Mouse (Mus musculus) midbrain, embryonic 15.5 days (tissue): Measurements from ENCODE around the gene Rps13. TPM values are rescaled to one million over a fixed set of nuclear protein-coding genes. Genes with fewer than 3 reads are reported as not detected.
"Not testable (repeated sequence)": the region's sequence is repeated elsewhere in the genome, so short reads cannot be mapped to it uniquely, and the experiment has no call there.

Source experiments
- ATAC-seq: fragments of 200-750 bp; cut with Nextera tagmentation; replicated peaks from 2 replicates; pipeline ENCODE4 v1.8.0; 2017; ENCODE audit warnings: moderate TSS enrichment
- H3K27ac ChIP-seq: fragments of 300-500 bp; sonication (generic); 2 replicates; pipeline ENCODE4 v1.5.1; 2015; ENCODE audit warnings: mild to moderate bottlenecking, inconsistent platforms
- H3K27me3 ChIP-seq: fragments of 300-500 bp; sonication (generic); replicated peaks from 2 replicates; pipeline ENCODE4 v1.6.1; 2015; ENCODE audit warnings: inconsistent platforms
- H3K36me3 ChIP-seq: fragments of 300-500 bp; sonication (generic); replicated peaks from 2 replicates; pipeline ENCODE4 v1.6.1; 2015; ENCODE audit warnings: inconsistent platforms
- H3K4me1 ChIP-seq: fragments of 300-500 bp; sonication (generic); 2 replicates; pipeline ENCODE4 v1.6.1; 2015; ENCODE audit warnings: inconsistent platforms
- H3K4me2 ChIP-seq: fragments of 300-500 bp; sonication (generic); 2 replicates; pipeline ENCODE4 v1.6.1; 2015; ENCODE audit warnings: inconsistent platforms, mild to moderate bottlenecking, moderate library complexity
- H3K4me3 ChIP-seq: fragments of 300-500 bp; sonication (generic); 2 replicates; pipeline ENCODE4 v1.5.1; 2015; ENCODE audit warnings: mild to moderate bottlenecking, inconsistent platforms
- H3K9ac ChIP-seq: fragments of 300-500 bp; sonication (generic); 2 replicates; pipeline ENCODE4 v1.6.1; 2015; ENCODE audit warnings: mild to moderate bottlenecking, inconsistent platforms
- H3K9me3 ChIP-seq: fragments of 300-500 bp; sonication (generic); 2 replicates; pipeline ENCODE4 v1.6.1; 2016; ENCODE audit warnings: inconsistent platforms
- WGBS: fragments of 180-500 bp; shearing (Covaris S2); methylation state at CpG from one replicate; pipeline ENCODE4 v1.1.7; 2015; ENCODE audit warnings: mixed read lengths; 5-methylcytosine and 5-hydroxymethylcytosine counted together
- polyA plus RNA-seq: library from polyadenylated mRNA; unstranded; fragments of >200 nt; fragmentation: Nextera tagmentation; extraction: Ambion mirVana; gene quantifications from 2 replicates; pipeline ENCODE4 v1.2.1, GENCODE M21; 2015

Rps13 gene
- 472 and 477 TPM in 2 replicates for polyA plus RNA-seq

GRCm38 (mm10) chr7:116333713-116334668 lies at the start of gene Rps13:
Gene Rps13, minus strand, starts transcription at chr7:116334195.
- Histone ChIP-seq H3K27ac (peak within 1 kb of the TSS; percentile 92), H3K27me3 (no peaks in the 10 kb centered on the region), H3K36me3 (peaks cover 27% of the 10 kb centered on the region), H3K9me3 (no peaks in the 10 kb centered on the region), H3K4me2 (peak within 1 kb of the TSS; percentile 67), H3K9ac (peak within 1 kb of the TSS; percentile 97), H3K4me3 (peak within 1 kb of the TSS; percentile 96), H3K4me1 (peaks cover 28% of the 10 kb centered on the region)
- under 1% methylated on average over 78 of the region's 78 CpGs for WGBS
- ATAC-seq: peak; percentile 100

GRCm38 (mm10) chr7:116379181-116379580 lies 45.2 kb upstream of the Rps13 start:
- H3K9me3 ChIP-seq, H3K36me3 ChIP-seq, H3K4me3 ChIP-seq, H3K4me2 ChIP-seq, H3K27me3 ChIP-seq, H3K4me1 ChIP-seq, H3K27ac ChIP-seq, ATAC-seq, H3K9ac ChIP-seq: not testable (repeated sequence)
- WGBS: 94% methylated on average over 6 of the region's 6 CpGs

GRCm38 (mm10) chr7:116374284-116374683 lies 40.3 kb upstream of the Rps13 start:
- 93% methylated on average over 1 of the region's 1 CpGs for WGBS
- H3K4me1 ChIP-seq: no peaks in the 10 kb centered on the region

GRCm38 (mm10) chr7:116336226-116336625 lies 2.2 kb upstream of the Rps13 start:
- H3K27ac ChIP-seq: no peak overlapping the region
- 86% methylated on average over 1 of the region's 1 CpGs for WGBS
- no peaks in the 10 kb centered on the region for H3K9me3 ChIP-seq
- peaks cover 28% of the 10 kb centered on the region for H3K4me1 ChIP-seq
- H3K36me3 ChIP-seq: peaks cover 15% of the 10 kb centered on the region; the same call in 1 of the 2 replicates
- no peak for ATAC-seq
- H3K9ac ChIP-seq: no peak overlapping the region
- no peaks in the 10 kb centered on the region for H3K27me3 ChIP-seq
- no peak overlapping the region for H3K4me3 ChIP-seq
- no peak overlapping the region for H3K4me2 ChIP-seq

More at GRCm38 (mm10) chr7:116374284-116374683, 40.3 kb upstream of the Rps13 start:
- no peak for ATAC-seq
- Histone ChIP-seq H3K9ac (no peak overlapping the region), H3K36me3 (0 out of 2 replicates have a peak, but pooled peaks cover 8% of the 10 kb centered on the region), H3K4me2 (no peak overlapping the region), H3K27ac (no peak overlapping the region), H3K27me3 (no peaks in the 10 kb centered on the region), H3K9me3 (no peaks in the 10 kb centered on the region), H3K4me3 (no peak overlapping the region)

- Histone ChIP-seq H3K27ac (no peak overlapping the region), H3K4me1 (peaks cover 28% of the 10 kb centered on the region), H3K4me2 (peak overlapping the region; percentile 67), H3K36me3 (peaks cover 21% of the 10 kb centered on the region), H3K9ac (no peak overlapping the region), H3K4me3 (no peak overlapping the region), H3K27me3 (no peaks in the 10 kb centered on the region), H3K9me3 (no peaks in the 10 kb centered on the region)
- no peak for ATAC-seq
- 83% methylated on average over 6 of the region's 6 CpGs for WGBS
Observed at GRCm38 (mm10) chr7:116335133-116335532, 1.1 kb upstream of the Rps13 start.

GRCm38 (mm10) chr7:116334669-116335038 lies 659 bp upstream of the Rps13 start:
- Histone ChIP-seq H3K4me2 (peak overlapping the region; percentile 67), H3K4me3 (peak overlapping the region; percentile 96), H3K4me1 (peaks cover 28% of the 10 kb centered on the region), H3K27me3 (no peaks in the 10 kb centered on the region), H3K9ac (peak overlapping the region; percentile 97), H3K9me3 (no peaks in the 10 kb centered on the region), H3K27ac (peak overlapping the region; percentile 92), H3K36me3 (peaks cover 26% of the 10 kb centered on the region)
- 26% methylated on average over 8 of the region's 8 CpGs for whole genome bisulfite sequencing
- no peak for ATAC-seq

- no peak for ATAC-seq
- Histone ChIP-seq H3K9me3 (no peaks in the 10 kb centered on the region), H3K4me1 (peaks cover 28% of the 10 kb centered on the region), H3K27me3 (no peaks in the 10 kb centered on the region), H3K36me3 (peaks cover 27% of the 10 kb centered on the region), H3K9ac (no peak overlapping the region), H3K27ac (no peak overlapping the region), H3K4me2 (no peak overlapping the region), H3K4me3 (no peak overlapping the region)
- 93% methylated on average over 2 of the region's 2 CpGs for WGBS
Observed at GRCm38 (mm10) chr7:116331246-116331645, 2.7 kb downstream of the Rps13 start.

- Histone ChIP-seq H3K27me3 (no peaks in the 10 kb centered on the region), H3K4me2 (no peak overlapping the region), H3K36me3 (peaks cover 27% of the 10 kb centered on the region), H3K27ac (no peak overlapping the region), H3K9ac (no peak overlapping the region), H3K4me1 (peaks cover 26% of the 10 kb centered on the region), H3K9me3 (no peaks in the 10 kb centered on the region), H3K4me3 (no peak overlapping the region)
- ATAC-seq: no peak
- 90% methylated on average over 4 of the region's 4 CpGs for WGBS
Observed at GRCm38 (mm10) chr7:116329858-116330257, 4.1 kb downstream of the Rps13 start.

- WGBS: 84% methylated on average over 7 of the region's 7 CpGs
- Histone ChIP-seq H3K4me2 (no peak overlapping the region), H3K9me3 (no peaks in the 10 kb centered on the region), H3K27me3 (no peaks in the 10 kb centered on the region), H3K36me3 (peaks cover 27% of the 10 kb centered on the region), H3K4me1 (peaks cover 21% of the 10 kb centered on the region), H3K4me3 (no peak overlapping the region), H3K9ac (no peak overlapping the region), H3K27ac (no peak overlapping the region)
- no peak for ATAC-seq
Observed at GRCm38 (mm10) chr7:116328777-116329176, 5.2 kb downstream of the Rps13 start.

GRCm38 (mm10) chr7:116327901-116328300 lies 6.1 kb downstream of the Rps13 start:
- Histone ChIP-seq H3K27me3 (no peaks in the 10 kb centered on the region), H3K9ac (no peak overlapping the region), H3K9me3 (no peaks in the 10 kb centered on the region), H3K4me1 (peaks cover 16% of the 10 kb centered on the region), H3K27ac (no peak overlapping the region), H3K4me2 (no peak overlapping the region), H3K4me3 (no peak overlapping the region), H3K36me3 (peaks cover 27% of the 10 kb centered on the region)
- no peak for ATAC-seq
- 94% methylated on average over 5 of the region's 5 CpGs for WGBS

- Histone ChIP-seq H3K9ac (no peak overlapping the region), H3K4me2 (no peak overlapping the region), H3K27ac (no peak overlapping the region), H3K4me1 (no peaks in the 10 kb centered on the region), H3K27me3 (no peaks in the 10 kb centered on the region), H3K9me3 (no peaks in the 10 kb centered on the region), H3K4me3 (no peak overlapping the region), H3K36me3 (no peaks in the 10 kb centered on the region)
- 31% methylated on average over 10 of the region's 10 CpGs for WGBS
- ATAC-seq: peak; percentile 69; the same call in 1 of the 2 replicates
Observed at GRCm38 (mm10) chr7:116323331-116323964, 10.5 kb downstream of the Rps13 start.

GRCm38 (mm10) chr7:116309456-116309855 lies 24.5 kb downstream of the Rps13 start:
- Histone ChIP-seq H3K9me3 (no peaks in the 10 kb centered on the region), H3K4me1 (peaks cover 19% of the 10 kb centered on the region), H3K4me3 (no peak overlapping the region), H3K27ac (no peak overlapping the region), H3K9ac (no peak overlapping the region), H3K36me3 (no peaks in the 10 kb centered on the region), H3K4me2 (no peak overlapping the region), H3K27me3 (peaks cover 11% of the 10 kb centered on the region; the same call in 1 of the 2 replicates)
- ATAC-seq: no peak
- 22% methylated on average over 9 of the region's 9 CpGs for WGBS
